Comparison of ENCODE assay signal across 8 mouse cellular contexts in the genomic region with DNA sequence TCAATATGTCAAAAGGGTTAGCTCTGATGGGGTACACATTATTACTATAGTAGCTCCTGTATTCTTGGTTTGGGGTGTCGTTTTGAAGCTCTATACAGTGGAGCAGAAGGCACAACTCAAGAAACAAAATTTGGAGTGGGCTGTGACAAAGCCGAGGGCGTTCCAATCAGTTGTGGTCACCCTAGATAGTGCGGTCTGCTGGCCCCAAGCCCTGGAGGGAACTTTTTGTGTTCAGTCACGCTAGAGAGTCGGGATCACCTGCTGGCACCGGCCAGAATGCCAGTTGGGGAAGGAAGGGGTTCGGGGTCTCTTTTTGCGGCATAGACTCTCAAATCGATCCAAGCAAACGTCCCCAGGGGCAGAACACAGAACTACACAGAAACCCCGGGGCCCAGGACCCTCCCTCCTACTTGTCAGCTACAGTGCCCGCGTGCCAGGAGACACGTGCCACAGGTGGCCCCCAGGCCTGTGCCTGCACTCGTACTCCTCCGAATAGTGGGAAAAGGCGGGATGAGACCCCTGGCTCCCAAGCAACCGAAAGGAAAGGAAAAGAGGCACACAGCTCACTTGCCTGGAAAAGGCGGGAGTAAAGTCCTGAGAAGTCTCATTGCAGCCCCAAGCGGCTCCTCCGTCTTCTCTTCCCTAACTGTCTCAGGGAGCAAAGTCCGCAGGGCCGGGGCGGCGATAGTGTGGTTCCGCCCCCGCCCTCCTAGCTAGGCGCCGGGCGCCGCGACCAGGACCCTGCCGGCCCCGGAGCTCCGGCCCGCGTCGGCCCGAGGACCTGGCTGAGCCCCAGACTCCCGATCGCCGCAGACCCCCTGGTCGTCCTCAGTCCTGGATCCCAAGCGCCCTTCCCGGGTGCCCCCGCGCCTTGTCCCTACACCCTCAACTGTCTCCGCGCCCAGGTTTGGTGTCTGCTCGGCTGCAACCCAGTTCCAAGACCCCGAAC. TPM values are rescaled to one million over a fixed set of nuclear protein-coding genes. Genes with fewer than 3 reads are reported as not detected.
DNase-seq lines count a peak whose midpoint lies in the region; ATAC-seq and TF ChIP-seq lines count a peak whose summit lies in the region.

No protein-coding gene starts in this region.

- H3K4me1 ChIP-seq in cortical plate, adult 2 months (ENCODE audit: control insufficient read depth, insufficient read depth, low read length), result no peaks in the 10 kb centered on the region
- peaks cover 6% of the 10 kb centered on the region for H3K4me1 ChIP-seq in lung, adult 2 months (ENCODE audit: control insufficient read depth, insufficient read depth, low read length)

- ATAC-seq in neutrophil, adult 5-6 weeks (ENCODE audit: extremely low read depth, insufficient number of reproducible peaks, low FRiP score, poor library complexity, severe bottlenecking), result peak; percentile 33

- peak overlapping the region; percentile 21 for H3K4me3 ChIP-seq in cortical plate, adult 2 months (ENCODE audit: insufficient read depth, low read length)
- H3K4me3 ChIP-seq in lung, adult 2 months (replicated peaks; ENCODE audit: extremely low read depth, low read depth, low read length), result peak overlapping the region; percentile 70

- TF ChIP-seq CTCF in cortical plate, adult 2 months (IDR thresholded peaks at IDR 0.05; ENCODE audit: extremely low read depth, insufficient read depth, low read length), result no peak
- TF ChIP-seq CTCF in lung, adult 2 months (IDR thresholded peaks at IDR 0.05; ENCODE audit: insufficient read depth, low read length), result no peak

- peak; percentile 46 to 61 for DNase-seq in layer of hippocampus, postnatal 10 days (ENCODE audit: low spot score in 2 of 2)
- DNase-seq in layer of hippocampus, adult 9-10 months (ENCODE audit: low spot score), result no peak
- peak; percentile 97 for DNase-seq in heart, adult 11 months
- DNase-seq in kidney, adult 11 months, result peak; percentile 81
- DNase-seq in lung, adult 2 months, result peak; percentile 71
- peak; percentile 54 for DNase-seq in urinary bladder, postnatal 25 days (ENCODE audit: low spot score)

- WGBS in lung, adult 2 months, result 2% methylated on average over 52 of the region's 52 CpGs

- peak overlapping the region; percentile 34; the same call in 1 of the 2 replicates for H3K27ac ChIP-seq in cortical plate, adult 2 months (ENCODE audit: insufficient read depth, low read length)

- no peak for TF ChIP-seq POLR2A in cortical plate, adult 2 months (IDR thresholded peaks at IDR 0.05; ENCODE audit: extremely low read depth, insufficient read depth, low read length)
- no peak for TF ChIP-seq POLR2A in lung, adult 2 months (IDR thresholded peaks at IDR 0.05; ENCODE audit: borderline replicate concordance, extremely low read depth, low read depth, low read length)

RNA-seq across cellular contexts. Expression of a gene that starts 0.6 kb away (rescaled TPM):
- 10 to 100 TPM; 39.5 to 42.5 TPM for total RNA-seq in layer of hippocampus, postnatal 10 days (2021)
- 23.7 and 24.2 TPM in 2 replicates for polyA plus RNA-seq in cortical plate, adult 2 months (2012; rRNA removed)
- polyA plus RNA-seq in lung, adult 2 months (2012; rRNA removed), result 160 and 164 TPM in 2 replicates
- total RNA-seq in neutrophil, adult 5-6 weeks (2017), result 5.8 and 6.9 TPM in 2 replicates
